In genomic region chr1:37600640-37601175, GRCm38 (mm10) we compare ENCODE assay signal across 28 mouse cellular contexts. TPM values are rescaled to one million over a fixed set of nuclear protein-coding genes. Genes with fewer than 3 reads are reported as not detected.
A peak's percentile ranks its signal among the peaks of the same experiment; 100 is the strongest.
DNase-seq lines count a peak whose midpoint lies in the region; ATAC-seq and TF ChIP-seq lines count a peak whose summit lies in the region.
"Had no signal": no experiment of that assay in that cellular context is flagged by ENCODE, and none has a peak within 500 bp of the region (broad histone marks: within the 10 kb centered on the region; RNA-seq: fewer than 3 reads in every experiment).

No protein-coding gene starts in this region.

- intact Hi-C loops in heart, adult 2 months (cut with DNase I), result no loop called here
- intact Hi-C loops in heart, postnatal 36 days (cut with DNase I), result no loop called here

- no peaks in the 10 kb centered on the region for H3K27me3 ChIP-seq in heart, adult 2 months (ENCODE audit: control insufficient read depth, insufficient read depth, low read length)
- H3K27me3 ChIP-seq in liver, postnatal 0 days (ENCODE audit: insufficient read depth, low read length), result no peaks in the 10 kb centered on the region
- H3K27me3 ChIP-seq: heart, embryonic 15.5 days; liver, embryonic 13.5 days; Patski had no signal

- H3K27ac ChIP-seq in heart, adult 2 months, result peak overlapping the region; percentile 42
- peak overlapping the region; percentile 52; the same call in 1 of the 2 replicates for H3K27ac ChIP-seq in liver, postnatal 0 days (ENCODE audit: low read depth)
- H3K27ac ChIP-seq in brown adipose tissue, adult 24 weeks (replicated peaks; ENCODE audit: low read depth, low read length), result peak overlapping the region; percentile 64
- H3K27ac ChIP-seq: heart, embryonic 15.5 days; hindbrain, embryonic 14.5 days; liver, embryonic 13.5 days; macrophage; stomach, postnatal 0 days had no signal

- peak; percentile 42; the same call in 1 of the 2 replicates for ATAC-seq in frontal cortex, adult (ENCODE audit: low TSS enrichment)
- ATAC-seq in liver, postnatal 0 days, result no peak
- ATAC-seq in megakaryocyte progenitor cell, adult 5-6 weeks (replicated peaks; ENCODE audit: poor library complexity), result no peak
- ATAC-seq: forebrain, postnatal 0 days; Patski had no signal

- 33% methylated on average over 9 of the region's 9 CpGs for WGBS in heart, adult 2 months
- 61% methylated on average over 9 of the region's 9 CpGs for WGBS in liver, postnatal 0 days (ENCODE audit: insufficient replicate concordance)

- H3K79me2 ChIP-seq in heart, adult 2 months (replicated peaks; ENCODE audit: control insufficient read depth, insufficient read depth, low read length), result no peaks in the 10 kb centered on the region

- no peak for TF ChIP-seq POLR2A in heart, adult 2 months (IDR thresholded peaks at IDR 0.05; ENCODE audit: insufficient read depth, low read depth, low read length)

- no peak overlapping the region for H3K4me2 ChIP-seq in liver, postnatal 0 days (ENCODE audit: low read depth, low read length)
- H3K4me2 ChIP-seq: heart, embryonic 15.5 days; hindbrain, embryonic 14.5 days; liver, embryonic 13.5 days had no signal

- no peak overlapping the region for H3K4me3 ChIP-seq in heart, adult 2 months
- no peak overlapping the region for H3K4me3 ChIP-seq in liver, postnatal 0 days (ENCODE audit: low read depth, low read length)
- no peak overlapping the region for H3K4me3 ChIP-seq in brown adipose tissue, adult 24 weeks (ENCODE audit: insufficient read depth, low read depth, low read length)
- H3K4me3 ChIP-seq: erythroblast, embryonic 14.5 days; heart, embryonic 15.5 days; liver, embryonic 13.5 days had no signal

- no peak for TF ChIP-seq EP300 in heart, adult 2 months (IDR thresholded peaks at IDR 0.05; ENCODE audit: insufficient read depth, low read depth, low read length)
- no peak for TF ChIP-seq EP300 in liver, postnatal 0 days (IDR thresholded peaks at IDR 0.05; ENCODE audit: low read depth)

- H3K4me1 ChIP-seq in heart, adult 2 months (ENCODE audit: control insufficient read depth, insufficient read depth, low read length), result peaks cover 5% of the 10 kb centered on the region
- no peaks in the 10 kb centered on the region for H3K4me1 ChIP-seq in liver, postnatal 0 days (ENCODE audit: insufficient read depth)
- peaks cover 3% of the 10 kb centered on the region; the same call in 1 of the 2 replicates for H3K4me1 ChIP-seq in brown adipose tissue, adult 24 weeks (ENCODE audit: control insufficient read depth, insufficient read depth, insufficient read length, low read length)
- H3K4me1 ChIP-seq: liver, embryonic 13.5 days had no signal

- H3K9ac ChIP-seq in heart, adult 2 months (ENCODE audit: low read depth, low read length), result no peak overlapping the region
- H3K9ac ChIP-seq in liver, postnatal 0 days (replicated peaks), result no peak overlapping the region
- H3K9ac ChIP-seq: forebrain, postnatal 0 days; heart, embryonic 15.5 days; hindbrain, embryonic 14.5 days; liver, embryonic 13.5 days had no signal

- TF ChIP-seq CTCF in heart, adult 2 months (IDR thresholded peaks at IDR 0.05), result no peak
- no peak for TF ChIP-seq CTCF in liver, postnatal 0 days (IDR thresholded peaks at IDR 0.05; ENCODE audit: low read depth)

- DNase-seq in frontal cortex, postnatal 25 days (ENCODE audit: low spot score in 2 of 2), result no peak
- DNase-seq in heart, adult 2 months, result peak in 1 of 2 experiments; percentile 52
- no peak for DNase-seq in heart, postnatal 36 days
- DNase-seq in liver, postnatal 0 days, result no peak
- DNase-seq in liver, result no peak
- DNase-seq: adrenal gland, postnatal 10 days; cerebellum, adult 18-20 months; cerebellum, postnatal 14 days; forebrain, postnatal 0 days; kidney, adult 11 months; kidney, postnatal 25 days; layer of hippocampus, postnatal 36 days; left cerebral cortex, postnatal 4 days; liver, embryonic 13.5 days; lung, adult 2 months; lung, postnatal 10 days; midbrain, embryonic 14.5 days; thymus, adult 18-20 months; thymus, postnatal 25 days had no signal

- H3K36me3 ChIP-seq in heart, adult 2 months (ENCODE audit: control insufficient read depth, insufficient read depth, low read length), result no peaks in the 10 kb centered on the region
- no peaks in the 10 kb centered on the region for H3K36me3 ChIP-seq in liver, postnatal 0 days (replicated peaks; ENCODE audit: insufficient read depth, low read length)
- H3K36me3 ChIP-seq: heart, embryonic 15.5 days; liver, embryonic 13.5 days had no signal

- H3K9me3 ChIP-seq in liver, postnatal 0 days (ENCODE audit: low read length), result no peaks in the 10 kb centered on the region
- H3K9me3 ChIP-seq: heart, embryonic 15.5 days; liver, embryonic 13.5 days had no signal

RNA-seq across cellular contexts. Expression of gene Mgat4a, which starts 59.9 kb away (rescaled TPM):
- 10 to 100 TPM in 1 of 2 experiments, 1 to 10 TPM in 1; 8.7 to 11.8 TPM for total RNA-seq in heart, adult 2 months (2021)
- polyA plus RNA-seq in heart, adult 2 months (2012; rRNA removed), result 4.5 and 7.6 TPM in 2 replicates
- total RNA-seq in heart, postnatal 36 days (2021), result 10 to 100 TPM; 11.2 to 13.4 TPM
- polyA plus RNA-seq in liver, postnatal 0 days (2015; fragmentation: Nextera tagmentation; extraction: Ambion mirVana), result 0.66 and 1.4 TPM in 2 replicates
- polyA plus RNA-seq in brown adipose tissue, adult 24 weeks (2012; ENCODE audit: insufficient read depth, insufficient read length, missing spikeins), result 2.2 and 2.4 TPM in 2 replicates
- 10.7 and 10.9 TPM in 2 replicates for total RNA-seq in megakaryocyte progenitor cell, adult 5-6 weeks (2015)
- 27.4 and 29.5 TPM in 2 replicates for total RNA-seq in megakaryocyte progenitor cell, adult 5-6 weeks (2017)
